ENCODE assay signal across 8 mouse cellular contexts in genomic region chr6:128355201-128355681, GRCm38 (mm10). TPM values are rescaled to one million over a fixed set of nuclear protein-coding genes. Genes with fewer than 3 reads are reported as not detected.
A peak's percentile ranks its signal among the peaks of the same experiment; 100 is the strongest.
DNase-seq lines count a peak whose midpoint lies in the region; ATAC-seq lines count a peak whose summit lies in the region.

No protein-coding gene starts in this region.

- DNase-seq in neural tube, embryonic 11.5 days (ENCODE audit: low spot score) = peak; percentile 19
- DNase-seq in neural tube, embryonic 10.5 days (ENCODE audit: extremely low spot score, low spot score) = no peak
- DNase-seq in frontal cortex, postnatal 14 days (ENCODE audit: low spot score in 2 of 2) = peak; percentile 33 to 57
- peak; percentile 53 for DNase-seq in left cerebral cortex, postnatal 4 days
- DNase-seq in mesoderm, embryonic 11.5 days (ENCODE audit: low read depth, low spot score) = peak; percentile 68
- no peak for DNase-seq in c-Kit-positive CD71-positive TER-119-positive erythroid progenitor cells, embryonic 14.5 days (ENCODE audit: low spot score)

- peak overlapping the region; percentile 76 for H3K27ac ChIP-seq in neural tube, embryonic 11.5 days (ENCODE audit: low read depth, low read length)
- no peak overlapping the region for H3K27ac ChIP-seq in brown adipose tissue, adult 24 weeks (replicated peaks; ENCODE audit: low read depth, low read length)

- H3K9me3 ChIP-seq in neural tube, embryonic 11.5 days (ENCODE audit: control insufficient read depth, low read length) = no peaks in the 10 kb centered on the region

- H3K4me2 ChIP-seq in neural tube, embryonic 11.5 days (ENCODE audit: low read depth) = peak overlapping the region; percentile 80

- no peaks in the 10 kb centered on the region for H3K27me3 ChIP-seq in neural tube, embryonic 11.5 days (ENCODE audit: control insufficient read depth, insufficient read depth, low read length)

- intact Hi-C loops in left cerebral cortex, postnatal 4 days (cut with DNase I) = loop anchor here (5.0 kb wide), 1 partner anchor 38 kb away; no protein-coding TSS in a partner anchor

- WGBS in neural tube, embryonic 11.5 days = under 1% methylated on average over 26 of the region's 28 CpGs

- peak; percentile 70 for ATAC-seq in neural tube, embryonic 11.5 days (ENCODE audit: insufficient read depth, low FRiP score, low TSS enrichment)
- peak; percentile 17 for ATAC-seq in inflammation-experienced regulatory T-cells, adult 6 months

- H3K4me1 ChIP-seq in neural tube, embryonic 11.5 days (ENCODE audit: control insufficient read depth, insufficient read depth, low read length) = peaks cover 9% of the 10 kb centered on the region; the same call in 1 of the 2 replicates
- H3K4me1 ChIP-seq in brown adipose tissue, adult 24 weeks (ENCODE audit: control insufficient read depth, insufficient read depth, insufficient read length, low read length) = no peaks in the 10 kb centered on the region

- H3K36me3 ChIP-seq in neural tube, embryonic 11.5 days (ENCODE audit: control insufficient read depth, insufficient read depth, low read length) = no peaks in the 10 kb centered on the region

- peak overlapping the region; percentile 74 for H3K9ac ChIP-seq in neural tube, embryonic 11.5 days (ENCODE audit: low read length)

- H3K4me3 ChIP-seq in neural tube, embryonic 11.5 days (ENCODE audit: low read depth, low read length) = peak overlapping the region; percentile 81
- H3K4me3 ChIP-seq in brown adipose tissue, adult 24 weeks (ENCODE audit: insufficient read depth, low read depth, low read length) = peak overlapping the region; percentile 66

RNA-seq across cellular contexts. Expression of gene Tulp3, which starts 0.4 kb away (rescaled TPM):
- 17.4 and 18.6 TPM in 2 replicates for polyA plus RNA-seq in neural tube, embryonic 11.5 days (2014; fragmentation: Nextera tagmentation; extraction: Ambion mirVana)
- 4.2 and 6.4 TPM in 2 replicates for polyA plus RNA-seq in brown adipose tissue, adult 24 weeks (2012; ENCODE audit: insufficient read depth, insufficient read length, missing spikeins)
- polyA plus RNA-seq in inflammation-experienced regulatory T-cells, adult 6 months (2017; shearing (Covaris generic)) = 1 to 10 TPM in 1 of 3 experiments, under 1 TPM in 2; 0.92 to 1.3 (median 0.98) TPM
- total RNA-seq in left cerebral cortex, postnatal 4 days (2021) = 10 to 100 TPM; 21.8 to 24.7 TPM

RNA-seq across cellular contexts. Expression of gene Rhno1, which starts 7.5 kb away (rescaled TPM):
- 166 and 175 TPM in 2 replicates for polyA plus RNA-seq in neural tube, embryonic 11.5 days (2014; fragmentation: Nextera tagmentation; extraction: Ambion mirVana)
- polyA plus RNA-seq in brown adipose tissue, adult 24 weeks (2012; ENCODE audit: insufficient read depth, insufficient read length, missing spikeins) = 11.1 and 13.1 TPM in 2 replicates
- polyA plus RNA-seq in inflammation-experienced regulatory T-cells, adult 6 months (2017; shearing (Covaris generic)) = 10 to 100 TPM; 62.0 to 75.7 (median 67.7) TPM
- 10 to 100 TPM; 35.5 to 36.8 TPM for total RNA-seq in left cerebral cortex, postnatal 4 days (2021)

RNA-seq across cellular contexts. Expression of gene Foxm1, which starts 7.5 kb away (rescaled TPM):
- 52.1 and 54.7 TPM in 2 replicates for polyA plus RNA-seq in neural tube, embryonic 11.5 days (2014; fragmentation: Nextera tagmentation; extraction: Ambion mirVana)
- 0.28 TPM in 1 of 2 replicates, not detected in the other for polyA plus RNA-seq in brown adipose tissue, adult 24 weeks (2012; ENCODE audit: insufficient read depth, insufficient read length, missing spikeins)
- polyA plus RNA-seq in inflammation-experienced regulatory T-cells, adult 6 months (2017; shearing (Covaris generic)) = 1 to 10 TPM; 2.0 to 9.6 (median 2.7) TPM
- total RNA-seq in left cerebral cortex, postnatal 4 days (2021) = 10 to 100 TPM in 1 of 2 experiments, 1 to 10 TPM in 1; 8.7 to 11.2 TPM

RNA-seq across cellular contexts. Expression of gene Tex52, which starts 20.0 kb away (rescaled TPM):
- polyA plus RNA-seq in neural tube, embryonic 11.5 days (2014; fragmentation: Nextera tagmentation; extraction: Ambion mirVana) = 0.34 and 0.66 TPM in 2 replicates
- not detected in 2 replicates for polyA plus RNA-seq in brown adipose tissue, adult 24 weeks (2012; ENCODE audit: insufficient read depth, insufficient read length, missing spikeins)
- under 1 TPM in 1 of 3 experiments, not detected in 2; 0.30 TPM for polyA plus RNA-seq in inflammation-experienced regulatory T-cells, adult 6 months (2017; shearing (Covaris generic))
- under 1 TPM; 0.32 to 0.46 TPM for total RNA-seq in left cerebral cortex, postnatal 4 days (2021)

RNA-seq across cellular contexts. Expression of gene Gm44596, which starts 20.1 kb away (rescaled TPM):
- not detected in 2 replicates for polyA plus RNA-seq in neural tube, embryonic 11.5 days (2014; fragmentation: Nextera tagmentation; extraction: Ambion mirVana)
- not detected in 2 replicates for polyA plus RNA-seq in brown adipose tissue, adult 24 weeks (2012; ENCODE audit: insufficient read depth, insufficient read length, missing spikeins)
- polyA plus RNA-seq in inflammation-experienced regulatory T-cells, adult 6 months (2017; shearing (Covaris generic)) = not detected
- not detected for total RNA-seq in left cerebral cortex, postnatal 4 days (2021)

Comparison
In these comparisons a context has a peak if more than half of its experiments do, and no peak if none do; other contexts are left out.
1. DNase-seq: peak in neural tube, embryonic 11.5 days (single experiment), frontal cortex, postnatal 14 days (2 of 2), left cerebral cortex, postnatal 4 days (single experiment) and mesoderm, embryonic 11.5 days (single experiment); none in neural tube, embryonic 10.5 days (single experiment) and c-Kit-positive CD71-positive TER-119-positive erythroid progenitor cells, embryonic 14.5 days (single experiment).